Mouse (Mus musculus): ENCODE data around the gene Msi1.

The Msi1 gene

DNA sequence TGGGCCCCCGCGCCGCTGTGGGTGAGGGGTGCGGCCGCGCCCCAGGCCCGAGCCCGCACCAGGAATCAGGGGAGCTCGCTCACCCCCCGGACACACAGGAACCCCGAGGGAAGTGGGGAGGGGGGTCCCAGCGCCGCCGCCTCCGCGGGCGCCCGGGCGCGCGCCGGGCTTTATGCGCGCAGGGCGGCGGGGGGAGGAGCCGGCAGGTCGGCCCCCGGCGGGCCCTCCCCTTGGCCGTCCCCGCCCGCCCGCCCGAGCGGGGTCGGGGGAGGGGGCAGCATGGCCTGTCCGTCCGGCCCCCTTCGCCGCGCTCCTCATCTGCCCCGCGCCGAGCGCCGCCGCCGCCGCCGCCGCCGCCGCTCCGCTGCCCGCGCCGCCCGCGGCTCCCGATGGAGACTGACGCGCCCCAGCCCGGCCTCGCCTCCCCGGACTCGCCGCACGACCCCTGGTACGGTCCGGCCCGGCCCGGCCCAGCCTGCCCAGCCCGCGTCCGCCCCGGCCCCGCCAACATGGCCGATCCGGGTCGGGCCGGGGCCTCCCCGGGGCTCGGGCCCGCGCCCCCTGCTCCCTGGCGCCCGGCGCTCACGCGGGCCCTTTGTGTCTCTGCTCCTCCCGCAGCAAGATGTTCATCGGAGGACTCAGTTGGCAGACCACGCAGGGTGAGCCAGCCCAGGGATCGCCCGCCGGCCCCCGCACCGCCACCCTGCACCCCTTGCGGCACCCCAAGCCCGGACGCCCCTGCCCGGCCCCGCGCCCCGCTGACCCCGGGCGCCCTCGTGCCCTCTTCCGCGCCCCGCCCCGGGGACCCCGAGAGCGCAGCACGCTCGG, at the start of gene Msi1:
Msi1 (plus strand) TSS at position 241 of the 828 bp plus-strand sequence.
- DNase-seq (ENCODE audit: low spot score): peak; percentile 64

DNA sequence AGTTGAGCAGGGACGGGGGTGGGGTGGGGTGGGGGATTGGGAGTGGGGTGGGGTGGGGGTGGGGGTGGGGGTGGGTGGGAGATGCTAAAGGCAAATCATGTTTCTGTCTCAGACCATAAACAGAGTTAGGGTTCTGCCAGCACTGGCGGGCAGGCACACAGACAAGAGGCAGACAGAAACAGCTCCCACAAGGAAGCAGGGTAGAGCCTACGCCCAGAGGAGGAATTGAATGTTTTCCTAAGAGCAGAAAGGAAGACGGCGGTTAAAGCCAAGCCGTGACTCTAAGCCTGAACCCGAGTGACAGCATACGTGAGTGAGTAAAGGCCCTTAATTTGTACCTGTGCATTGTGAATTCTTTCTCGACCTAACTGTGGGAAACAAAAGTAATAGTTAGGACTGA, 37.5 kb upstream of the Msi1 start:
- no peak for DNase-seq (ENCODE audit: low spot score)

- DNase-seq (ENCODE audit: low spot score): no peak
Observed at GRCm38 (mm10) chr5:115392969-115393368, 36.4 kb upstream of the Msi1 start.

- DNase-seq (ENCODE audit: low spot score): no peak
Observed at GRCm38 (mm10) chr5:115394223-115394622, 35.2 kb upstream of the Msi1 start.

DNA sequence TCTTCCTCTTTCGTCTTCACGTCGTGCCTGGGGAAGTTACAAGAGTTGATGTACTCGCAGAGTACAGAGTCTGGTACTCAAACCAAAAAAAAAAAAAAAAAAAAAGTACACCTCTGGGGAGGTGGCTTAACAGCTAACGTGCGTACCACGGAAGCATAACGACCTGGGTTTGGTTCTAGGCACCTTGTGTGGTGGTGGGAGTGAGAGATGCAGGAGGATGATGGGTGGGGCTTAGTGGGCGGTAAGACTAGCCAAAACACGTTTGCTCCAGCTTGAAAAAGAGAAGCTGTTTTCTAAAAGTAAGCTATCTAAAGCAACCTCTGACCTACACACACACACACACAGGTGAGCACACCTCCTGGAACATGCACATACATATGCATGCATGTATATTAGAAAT, 34.6 kb upstream of the Msi1 start:
- no peak for DNase-seq (ENCODE audit: low spot score)

- no peak for DNase-seq (ENCODE audit: low spot score)
Observed at GRCm38 (mm10) chr5:115396654-115397053, 32.7 kb upstream of the Msi1 start.

DNA sequence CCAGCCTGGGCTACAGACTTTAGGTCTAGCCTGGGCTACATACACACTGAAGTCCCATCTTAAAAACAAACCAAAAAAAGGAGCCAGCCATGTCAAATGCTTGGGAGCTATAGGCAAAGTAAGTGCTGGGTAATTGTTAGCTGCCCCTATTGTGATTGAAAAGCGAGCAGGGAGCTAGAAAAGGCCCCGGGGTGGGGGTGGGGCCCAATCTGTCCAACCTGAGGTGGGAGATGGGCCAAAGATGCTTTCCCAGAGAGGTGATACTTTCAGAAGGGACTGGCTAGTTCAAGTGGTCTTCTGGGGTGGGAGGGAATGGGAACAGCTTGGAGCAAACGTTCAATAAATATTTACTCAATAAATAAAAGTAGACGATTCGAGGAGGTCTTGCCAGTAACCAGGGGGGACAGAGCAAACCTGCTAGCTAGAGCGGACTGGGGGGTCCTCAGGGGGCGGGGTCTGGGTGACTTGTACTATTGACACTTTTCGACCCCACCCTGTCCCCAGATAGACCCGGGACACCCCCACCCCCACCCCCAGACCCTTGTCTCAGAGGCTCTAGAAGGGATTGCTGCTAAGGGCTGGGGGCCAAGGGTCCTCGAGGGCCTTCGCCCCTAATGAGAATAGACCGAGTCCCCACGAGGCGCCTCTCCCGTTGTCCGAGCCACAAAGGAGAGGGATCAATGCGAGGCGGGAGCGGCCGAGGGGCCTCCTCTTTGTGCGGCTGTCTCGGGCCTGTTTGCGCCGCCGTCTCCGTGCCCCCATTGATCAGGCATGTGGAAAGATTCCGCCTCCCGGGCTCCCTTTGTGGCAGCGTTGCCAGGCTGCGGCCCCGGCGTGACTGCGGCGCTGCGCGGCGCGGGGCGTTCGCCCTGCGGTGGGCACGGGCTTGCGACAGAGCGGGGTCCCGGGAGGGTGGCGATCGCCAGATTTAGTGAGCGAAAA, 31.3 kb upstream of the Msi1 start:
- DNase-seq (ENCODE audit: low spot score): peak; percentile 45

GRCm38 (mm10) chr5:115402063-115402462, 27.3 kb upstream of the Msi1 start:
- no peak for DNase-seq (ENCODE audit: low spot score)

GRCm38 (mm10) chr5:115403436-115404140, 25.8 kb upstream of the Msi1 start:
- DNase-seq (ENCODE audit: low spot score): no peak

DNA sequence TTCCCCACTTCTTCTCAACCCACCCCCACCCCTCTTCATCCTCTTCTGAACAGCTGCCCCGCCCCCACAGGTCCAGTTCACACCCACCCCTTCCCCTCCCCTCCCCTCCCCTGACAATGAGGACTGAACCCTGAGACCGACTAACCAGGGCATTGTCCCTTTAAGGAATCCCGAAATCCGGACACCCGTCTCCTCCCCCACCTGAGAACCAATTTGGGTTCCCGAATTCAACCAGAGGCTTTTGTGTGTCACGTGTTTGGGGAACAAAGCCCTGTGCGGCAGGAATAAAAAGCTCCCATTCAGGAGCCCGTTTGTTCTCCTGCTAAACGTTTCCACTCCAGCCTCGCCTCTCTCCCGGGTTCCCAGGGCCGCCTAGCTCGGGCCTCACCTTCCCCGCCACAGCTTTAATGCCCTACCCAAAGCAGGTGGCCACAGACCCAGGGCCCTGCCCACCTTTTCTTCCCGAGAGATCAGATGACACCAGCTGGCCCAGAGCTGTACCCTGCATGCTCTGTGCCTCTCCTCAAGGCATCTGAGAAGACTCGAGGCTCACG, 25.1 kb upstream of the Msi1 start:
- DNase-seq (ENCODE audit: low spot score): no peak

- no peak for DNase-seq (ENCODE audit: low spot score)
Observed at GRCm38 (mm10) chr5:115405205-115405604, 24.2 kb upstream of the Msi1 start.

DNA sequence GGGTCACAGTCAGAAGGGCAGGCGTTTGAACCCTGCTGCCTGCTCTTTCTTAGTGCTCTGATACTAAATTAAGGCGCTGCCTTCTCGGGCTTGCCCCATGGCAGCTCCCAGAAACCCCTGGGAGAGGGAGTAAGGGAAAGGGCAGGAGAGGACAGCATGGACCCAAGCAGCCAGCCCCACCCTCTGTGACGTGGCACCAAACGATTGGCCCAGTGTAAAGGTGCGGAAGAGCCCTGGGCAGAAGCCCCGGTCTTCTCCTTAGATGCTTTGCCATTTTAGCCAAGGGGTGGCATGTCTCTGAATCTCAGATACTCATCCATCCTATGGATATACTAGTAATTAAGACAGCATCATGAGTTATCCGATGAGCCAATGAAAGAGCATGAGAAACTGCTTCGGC, 21.3 kb upstream of the Msi1 start:
- DNase-seq (ENCODE audit: low spot score): peak; percentile 21

- DNase-seq (ENCODE audit: low spot score): no peak
Observed at GRCm38 (mm10) chr5:115415111-115416085, 14.0 kb upstream of the Msi1 start.

DNA sequence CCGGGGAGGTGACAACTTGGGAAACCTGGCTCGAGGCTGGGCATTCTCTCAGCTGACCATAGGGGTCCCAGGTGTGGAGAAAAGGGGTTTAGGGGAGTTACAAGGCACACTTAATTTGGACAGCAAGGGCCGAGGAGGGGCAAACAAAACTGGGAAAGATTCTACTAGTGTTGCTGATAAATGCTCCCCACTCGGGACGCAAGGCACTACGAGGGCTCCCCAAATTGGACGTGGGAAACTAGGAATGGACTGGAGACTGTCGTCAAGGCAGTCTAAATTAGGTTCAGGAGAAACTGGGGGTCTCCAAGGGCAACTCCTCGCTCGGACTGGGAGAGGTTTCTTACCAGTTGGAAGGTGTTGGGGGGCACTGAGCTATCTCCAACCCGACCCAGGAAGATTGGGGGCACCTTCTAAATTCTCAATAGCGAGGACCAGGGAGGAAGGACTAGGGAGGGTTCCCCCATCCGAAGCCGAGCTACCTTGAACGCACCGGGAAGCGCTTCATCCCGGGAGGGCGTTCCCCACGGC, 504 bp upstream of the Msi1 start:
- DNase-seq (ENCODE audit: low spot score): peak; percentile 21

DNA sequence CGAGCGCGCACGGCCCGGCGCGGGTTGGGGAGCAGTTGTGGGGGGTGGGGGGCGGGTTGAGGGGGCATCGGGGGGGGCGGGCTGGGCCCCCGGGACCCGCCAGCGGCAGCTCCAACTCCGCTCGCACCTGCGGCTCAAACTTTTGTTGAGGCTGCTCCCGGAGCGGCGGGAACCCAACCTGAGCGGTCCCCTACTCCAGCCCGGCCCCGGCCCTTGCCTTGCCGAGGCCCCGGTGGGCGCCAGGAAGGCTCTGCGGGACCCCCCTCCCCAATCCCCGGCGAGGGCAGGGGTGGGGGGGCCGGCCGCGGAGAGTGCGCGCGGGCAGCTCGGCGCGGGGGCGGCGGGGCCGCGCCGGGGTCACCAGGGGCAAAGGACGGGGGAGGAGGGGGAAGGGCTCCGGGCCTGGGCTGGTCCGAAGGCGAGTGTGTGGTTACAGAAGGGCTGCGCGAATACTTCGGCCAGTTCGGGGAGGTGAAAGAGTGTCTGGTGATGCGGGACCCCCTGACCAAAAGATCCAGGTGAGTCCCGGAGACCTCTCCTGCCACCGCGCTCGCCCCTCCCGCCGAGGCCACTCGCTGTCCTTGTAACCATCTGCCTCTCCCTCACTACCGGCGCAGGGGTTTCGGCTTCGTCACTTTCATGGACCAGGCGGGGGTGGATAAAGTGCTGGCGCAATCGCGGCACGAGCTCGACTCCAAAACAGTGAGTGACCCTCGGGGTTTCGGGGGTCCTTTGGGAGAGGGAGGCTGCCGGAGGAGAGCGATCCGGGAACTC, 975 bp downstream of the Msi1 start:
- DNase-seq (ENCODE audit: low spot score): peak; percentile 61

DNA sequence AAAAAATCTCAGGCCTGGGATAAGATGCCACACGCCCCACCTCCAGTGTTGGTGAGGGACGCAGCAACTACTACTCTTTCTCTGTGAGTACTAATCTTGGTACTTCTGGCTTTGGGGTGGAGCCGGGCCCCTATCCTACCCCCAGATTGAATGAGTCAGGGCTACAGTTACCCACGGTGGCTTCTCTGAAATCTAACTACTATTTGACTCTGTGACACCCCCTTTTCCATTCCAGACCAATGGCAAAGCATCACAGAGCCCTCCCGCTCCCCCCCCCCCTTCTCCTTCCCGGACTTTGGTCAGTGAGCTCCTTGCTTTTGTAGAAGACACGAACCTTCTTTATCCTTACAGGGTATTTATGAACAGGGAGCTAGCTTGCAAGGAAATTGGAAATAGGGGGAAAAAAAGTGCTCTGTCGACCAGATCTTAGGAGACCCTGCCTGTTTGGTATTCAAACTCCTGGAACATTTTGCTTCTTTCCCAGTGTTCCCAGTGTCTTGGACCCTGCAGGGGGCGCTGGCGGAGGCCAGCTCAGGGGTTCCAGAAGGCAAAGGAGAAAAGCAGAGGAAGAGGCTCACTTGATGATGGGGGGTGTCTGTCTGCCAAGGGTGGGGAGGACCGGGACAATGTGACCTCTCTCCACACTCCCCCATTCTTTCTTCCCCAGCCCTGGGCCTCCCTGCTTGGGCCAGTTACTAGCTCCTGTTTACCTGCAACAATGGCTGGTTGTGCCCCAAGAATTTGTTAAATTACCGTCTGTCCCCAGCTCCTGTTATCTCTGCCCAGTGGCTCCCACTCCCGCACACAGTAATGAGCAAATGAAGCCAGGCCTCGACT, 1.9 kb downstream of the Msi1 start:
- peak; percentile 35 for DNase-seq (ENCODE audit: low spot score)

DNA sequence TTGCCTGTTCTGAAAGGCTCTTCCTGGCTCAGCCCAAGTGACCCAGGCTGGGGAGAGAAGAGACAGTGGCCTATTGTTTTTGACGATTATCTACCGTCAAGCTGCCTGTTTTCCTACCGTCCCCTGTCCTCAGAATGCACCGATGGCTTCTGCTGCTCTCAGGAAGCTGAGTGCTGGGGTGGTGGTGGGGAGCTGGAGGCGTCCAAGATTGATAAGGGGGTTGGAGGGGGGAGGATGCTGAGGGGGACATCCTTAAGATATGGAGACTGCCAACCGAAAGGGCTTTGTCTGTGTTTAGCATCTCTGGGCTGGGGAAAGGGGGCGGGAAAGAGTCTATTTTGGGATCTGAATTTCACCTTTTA, 2.5 kb downstream of the Msi1 start:
- no peak for DNase-seq (ENCODE audit: low spot score)

GRCm38 (mm10) chr5:115432395-115432794, 3.0 kb downstream of the Msi1 start:
- no peak for DNase-seq (ENCODE audit: low spot score)

DNA sequence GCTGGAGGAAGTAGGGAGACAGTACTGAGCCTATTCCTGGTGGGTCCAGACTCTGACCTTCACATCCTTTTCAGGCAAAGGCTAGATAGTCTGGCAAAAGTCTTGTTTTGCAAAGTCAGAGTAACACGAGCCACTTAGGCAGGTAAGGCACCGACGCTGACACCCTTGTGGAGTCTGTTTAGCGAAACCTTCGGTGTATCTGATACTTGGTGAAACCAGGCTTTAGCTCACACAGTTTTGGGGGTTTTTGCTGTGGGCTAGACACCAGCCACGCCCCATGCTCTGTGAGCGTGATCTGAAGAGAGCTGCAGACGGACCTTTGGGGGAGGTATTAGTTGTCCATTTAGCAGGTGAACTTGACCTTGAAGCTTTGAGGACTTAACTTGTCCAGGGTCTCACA, 3.8 kb downstream of the Msi1 start:
- no peak for DNase-seq (ENCODE audit: low spot score)

Data from yolk sac, embryonic 10.5 days (tissue).